Mouse (Mus musculus): Measurements from ENCODE around the gene Hmga1b. TPM values are rescaled to one million over a fixed set of nuclear protein-coding genes. Genes with fewer than 3 reads are reported as not detected.

The Hmga1b gene
- polyA plus RNA-seq, 1 experiment from 2014 or later = 5.9 TPM

DNA sequence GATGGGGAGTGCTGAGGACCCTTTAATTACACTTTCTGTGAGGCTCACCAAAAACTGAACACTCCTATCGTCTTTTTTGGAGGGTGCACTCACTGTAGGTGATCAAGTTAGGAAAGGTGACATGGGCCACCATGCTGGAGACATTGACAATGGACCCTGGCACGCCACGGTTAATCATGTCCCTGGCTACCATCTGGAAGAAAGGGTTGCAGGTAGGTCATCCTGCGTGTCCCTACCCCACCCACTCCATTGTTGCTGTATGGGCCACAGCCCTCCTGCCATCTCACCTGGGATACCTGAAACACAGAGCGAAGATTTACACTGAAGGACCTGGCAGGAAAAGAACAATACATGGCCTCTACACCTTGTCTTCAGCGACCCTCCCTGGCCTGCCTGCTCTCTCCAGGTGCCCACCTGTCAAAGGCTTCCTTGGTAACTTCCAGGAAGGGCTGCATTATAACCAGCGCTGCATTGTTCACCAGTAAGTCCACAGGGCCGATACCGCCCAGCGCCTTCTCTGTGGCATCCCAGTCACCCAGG lies 32.2 kb upstream of the Hmga1b start:
- Histone ChIP-seq H3K4me1 (ENCODE audit: control insufficient read depth, insufficient read depth, low read length) (peaks cover 5% of the 10 kb centered on the region), H3K4me3 (ENCODE audit: low read length) (no peak overlapping the region), H3K27ac (ENCODE audit: low read length) (no peak overlapping the region), H3K9me3 (ENCODE audit: control insufficient read depth, low read length) (no peaks in the 10 kb centered on the region), H3K36me3 (ENCODE audit: control insufficient read depth, insufficient read depth, low read length) (0 out of 2 replicates have a peak, but pooled peaks cover 3% of the 10 kb centered on the region), H3K4me2 (ENCODE audit: low read depth, low read length) (no peak overlapping the region), H3K9ac (ENCODE audit: low read depth, low read length) (no peak overlapping the region), H3K27me3 (replicated peaks; ENCODE audit: control insufficient read depth, insufficient read depth, low read length) (no peaks in the 10 kb centered on the region)
- no peak for ATAC-seq
- 88% methylated on average over 10 of the region's 10 CpGs for WGBS

DNA sequence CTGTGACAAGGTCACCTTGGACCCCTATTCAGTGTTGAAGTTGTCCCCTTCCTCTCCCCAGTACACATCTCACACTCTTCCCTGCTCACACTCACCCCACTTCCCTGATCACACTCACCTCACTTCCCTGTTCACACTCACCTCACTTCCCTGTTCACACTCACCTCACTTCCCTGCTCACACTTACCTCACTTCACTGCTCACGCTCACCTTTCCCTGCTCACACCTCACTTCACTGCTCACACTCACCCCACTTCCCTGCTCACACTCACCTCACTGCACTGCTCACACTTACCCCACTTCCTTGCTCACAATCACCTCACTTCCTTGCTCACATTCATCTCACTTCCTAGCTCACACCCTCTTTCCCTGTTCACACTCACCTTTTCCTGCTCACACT lies 31.2 kb upstream of the Hmga1b start:
- no peak for ATAC-seq
- H3K27ac ChIP-seq (ENCODE audit: low read length) = no peak overlapping the region
- H3K4me3 ChIP-seq (ENCODE audit: low read length) = no peak overlapping the region
- H3K9ac ChIP-seq (ENCODE audit: low read depth, low read length) = no peak overlapping the region
- no peaks in the 10 kb centered on the region for H3K27me3 ChIP-seq (replicated peaks; ENCODE audit: control insufficient read depth, insufficient read depth, low read length)
- H3K4me1 ChIP-seq (ENCODE audit: control insufficient read depth, insufficient read depth, low read length) = peaks cover 5% of the 10 kb centered on the region
- no peak overlapping the region for H3K4me2 ChIP-seq (ENCODE audit: low read depth, low read length)
- no peaks in the 10 kb centered on the region for H3K36me3 ChIP-seq (ENCODE audit: control insufficient read depth, insufficient read depth, low read length)
- H3K9me3 ChIP-seq (ENCODE audit: control insufficient read depth, low read length) = no peaks in the 10 kb centered on the region
- 89% methylated on average over 1 of the region's 1 CpGs for WGBS

DNA sequence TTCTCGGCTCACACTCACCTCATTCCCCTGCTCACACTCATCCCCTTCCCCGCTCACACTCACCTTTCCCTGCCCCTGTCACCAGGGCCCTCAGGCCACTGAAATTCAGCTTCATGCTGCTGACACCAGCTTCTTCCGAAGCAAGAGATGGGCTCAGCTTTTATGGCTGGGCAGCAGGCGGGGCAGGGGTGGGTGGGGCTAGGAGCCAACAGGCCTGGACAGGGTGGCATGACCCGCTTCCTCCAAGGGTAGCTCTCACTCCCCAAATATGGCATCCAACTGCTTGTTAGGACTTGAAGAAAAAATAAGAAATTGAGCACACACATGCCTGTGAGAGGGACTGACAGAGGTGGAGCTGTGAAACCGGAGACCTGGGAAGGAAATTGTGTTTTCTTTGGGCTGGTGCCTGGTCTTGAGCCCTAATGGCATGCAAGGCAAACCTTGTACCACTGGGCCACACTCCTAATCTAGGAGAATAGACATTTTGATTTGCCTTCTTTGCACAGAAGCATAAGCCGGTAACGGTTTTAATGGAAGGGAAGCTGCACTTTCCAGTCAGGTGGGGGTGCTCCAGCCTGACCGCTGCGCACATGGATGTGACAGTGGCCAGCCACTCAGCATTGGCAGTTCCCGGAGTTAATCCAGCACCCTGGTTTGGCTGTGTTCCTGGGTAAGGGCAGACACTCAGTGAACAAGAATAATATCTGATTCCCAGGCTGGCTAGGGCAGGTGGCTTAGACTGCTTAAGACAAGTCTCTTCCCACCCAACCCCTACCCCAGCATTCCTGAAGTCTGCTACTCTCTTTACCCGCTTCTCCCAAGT lies 30.5 kb upstream of the Hmga1b start, which contains the start of gene Cbr2:
Gene Cbr2, minus strand, starts transcription at position 257 of the 823 bp plus-strand sequence.
- ATAC-seq = no peak
- no peak within 1 kb of the TSS for H3K4me2 ChIP-seq (ENCODE audit: low read depth, low read length)
- 72% methylated on average over 12 of the region's 12 CpGs for WGBS

DNA sequence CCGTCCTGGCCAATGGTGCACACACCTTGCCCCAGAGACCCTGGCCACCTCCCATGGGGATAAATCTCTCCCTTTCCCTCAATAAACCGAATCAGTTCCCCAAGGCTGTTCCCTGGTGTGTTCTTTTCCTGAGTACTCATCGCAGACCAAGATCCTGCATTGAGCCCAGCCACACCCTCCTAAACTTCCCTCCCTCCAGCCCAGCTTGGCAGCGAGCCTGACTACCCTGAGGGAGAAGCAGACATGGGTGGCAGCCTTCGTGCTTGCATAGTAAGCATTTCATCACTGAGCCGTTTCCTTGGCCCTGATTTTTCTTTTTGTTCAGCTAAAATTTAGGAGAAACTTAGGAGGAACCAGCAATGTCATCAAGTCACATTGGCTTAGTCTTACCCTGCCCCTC lies 29.1 kb upstream of the Hmga1b start:
- Histone ChIP-seq H3K9me3 (ENCODE audit: control insufficient read depth, low read length) (no peaks in the 10 kb centered on the region), H3K27ac (ENCODE audit: low read length) (no peak overlapping the region), H3K36me3 (ENCODE audit: control insufficient read depth, insufficient read depth, low read length) (no peaks in the 10 kb centered on the region), H3K4me3 (ENCODE audit: low read length) (no peak overlapping the region), H3K9ac (ENCODE audit: low read depth, low read length) (no peak overlapping the region), H3K27me3 (replicated peaks; ENCODE audit: control insufficient read depth, insufficient read depth, low read length) (no peaks in the 10 kb centered on the region), H3K4me1 (ENCODE audit: control insufficient read depth, insufficient read depth, low read length) (no peaks in the 10 kb centered on the region), H3K4me2 (ENCODE audit: low read depth, low read length) (no peak overlapping the region)
- WGBS = 51% methylated on average over 6 of the region's 6 CpGs
- ATAC-seq = no peak

More for the DNA sequence above, 30.5 kb upstream of the Hmga1b start, which contains the start of gene Cbr2:
- Histone ChIP-seq H3K27me3 (replicated peaks; ENCODE audit: control insufficient read depth, insufficient read depth, low read length) (no peaks in the 10 kb centered on the region), H3K9me3 (ENCODE audit: control insufficient read depth, low read length) (no peaks in the 10 kb centered on the region), H3K36me3 (ENCODE audit: control insufficient read depth, insufficient read depth, low read length) (no peaks in the 10 kb centered on the region), H3K4me3 (ENCODE audit: low read length) (no peak within 1 kb of the TSS), H3K27ac (ENCODE audit: low read length) (no peak within 1 kb of the TSS), H3K4me1 (ENCODE audit: control insufficient read depth, insufficient read depth, low read length) (no peaks in the 10 kb centered on the region), H3K9ac (ENCODE audit: low read depth, low read length) (no peak within 1 kb of the TSS)

DNA sequence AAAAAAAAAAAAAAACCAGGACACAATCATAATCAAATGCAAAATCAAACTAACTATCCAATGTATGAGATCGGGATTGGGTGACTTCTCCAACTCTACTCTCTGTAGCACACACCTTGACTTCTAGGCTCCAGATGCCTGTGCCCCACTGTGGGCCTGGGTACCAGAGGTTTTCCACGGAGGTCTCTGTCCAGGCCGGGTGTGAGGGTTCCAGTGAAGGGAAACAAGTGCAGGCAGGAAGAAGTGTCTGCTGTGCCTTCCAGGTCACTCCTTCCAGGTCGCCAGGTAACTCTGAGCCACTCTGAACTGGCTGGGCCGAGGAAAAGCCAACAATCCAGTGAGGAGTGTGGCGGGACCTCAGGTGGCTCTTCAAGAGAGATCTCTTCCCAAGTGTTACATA lies 26.2 kb upstream of the Hmga1b start:
- Histone ChIP-seq H3K9me3 (ENCODE audit: control insufficient read depth, low read length) (no peaks in the 10 kb centered on the region), H3K36me3 (ENCODE audit: control insufficient read depth, insufficient read depth, low read length) (no peaks in the 10 kb centered on the region), H3K27ac (ENCODE audit: low read length) (no peak overlapping the region), H3K9ac (ENCODE audit: low read depth, low read length) (no peak overlapping the region), H3K4me1 (ENCODE audit: control insufficient read depth, insufficient read depth, low read length) (no peaks in the 10 kb centered on the region), H3K27me3 (replicated peaks; ENCODE audit: control insufficient read depth, insufficient read depth, low read length) (no peaks in the 10 kb centered on the region), H3K4me2 (ENCODE audit: low read depth, low read length) (no peak overlapping the region), H3K4me3 (ENCODE audit: low read length) (no peak overlapping the region)
- 77% methylated on average over 6 of the region's 6 CpGs for WGBS
- ATAC-seq = no peak

DNA sequence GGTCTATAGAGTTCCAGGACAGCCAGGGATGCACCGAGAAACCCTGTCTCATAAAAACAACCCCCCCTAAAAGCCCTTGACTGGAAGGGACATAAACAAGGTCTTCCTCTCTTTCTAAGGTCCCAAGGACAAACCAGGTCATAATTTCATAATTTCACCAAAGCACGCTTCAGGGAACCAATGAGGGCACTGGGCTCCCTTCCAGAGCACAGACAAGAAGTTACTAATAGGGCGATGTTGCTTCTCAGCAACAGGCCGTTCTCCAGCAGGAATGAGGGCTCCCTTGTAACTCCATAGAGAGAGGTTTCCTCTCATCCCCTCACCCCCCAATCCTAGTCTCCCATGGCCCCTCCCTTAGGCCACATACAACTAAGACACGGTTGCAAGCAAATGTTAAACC lies 21.6 kb upstream of the Hmga1b start:
- H3K4me1 ChIP-seq (ENCODE audit: control insufficient read depth, insufficient read depth, low read length) = 0 out of 2 replicates have a peak, but pooled peaks cover 2% of the 10 kb centered on the region
- WGBS = 86% methylated on average over 5 of the region's 5 CpGs
- H3K9me3 ChIP-seq (ENCODE audit: control insufficient read depth, low read length) = no peaks in the 10 kb centered on the region
- no peaks in the 10 kb centered on the region for H3K36me3 ChIP-seq (ENCODE audit: control insufficient read depth, insufficient read depth, low read length)
- no peak overlapping the region for H3K4me2 ChIP-seq (ENCODE audit: low read depth, low read length)
- no peaks in the 10 kb centered on the region for H3K27me3 ChIP-seq (replicated peaks; ENCODE audit: control insufficient read depth, insufficient read depth, low read length)
- no peak overlapping the region for H3K9ac ChIP-seq (ENCODE audit: low read depth, low read length)
- no peak overlapping the region for H3K27ac ChIP-seq (ENCODE audit: low read length)
- H3K4me3 ChIP-seq (ENCODE audit: low read length) = no peak overlapping the region
- ATAC-seq = no peak

DNA sequence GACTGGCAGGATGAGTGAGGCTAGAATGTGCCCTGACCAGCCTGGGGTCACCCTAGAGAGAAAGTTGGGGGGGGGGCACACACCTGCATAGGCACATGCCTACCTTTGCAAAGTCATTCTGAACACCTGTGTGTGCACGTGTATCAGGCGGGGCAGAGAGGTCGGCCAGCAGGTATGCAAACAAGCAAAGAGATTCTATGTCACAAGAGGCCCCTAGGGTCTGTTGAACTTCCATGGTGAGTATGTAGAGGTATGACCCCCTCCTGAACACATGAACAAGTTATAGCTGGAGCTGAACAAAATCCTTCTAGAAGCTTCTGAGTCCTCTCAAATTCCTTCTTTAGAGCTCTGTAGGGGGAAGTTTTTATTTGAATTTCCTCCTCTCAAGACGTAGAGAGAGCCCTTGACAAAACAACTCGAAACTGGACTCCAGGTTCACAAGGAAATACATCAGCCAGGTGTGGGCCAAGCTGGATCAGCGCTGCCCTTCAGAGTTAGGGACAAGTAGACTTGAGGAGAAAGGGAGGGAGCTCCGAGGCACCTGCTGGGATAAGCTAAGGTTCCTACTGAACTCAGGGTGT lies 18.4 kb upstream of the Hmga1b start:
- 65% methylated on average over 7 of the region's 7 CpGs for WGBS
- H3K27me3 ChIP-seq (replicated peaks; ENCODE audit: control insufficient read depth, insufficient read depth, low read length) = no peaks in the 10 kb centered on the region
- H3K4me2 ChIP-seq (ENCODE audit: low read depth, low read length) = no peak overlapping the region
- no peak overlapping the region for H3K27ac ChIP-seq (ENCODE audit: low read length)
- 0 out of 2 replicates have a peak overlapping the region, but pooled peaks have one; percentile 11 for H3K9ac ChIP-seq (ENCODE audit: low read depth, low read length)
- H3K4me1 ChIP-seq (ENCODE audit: control insufficient read depth, insufficient read depth, low read length) = 0 out of 2 replicates have a peak, but pooled peaks cover 2% of the 10 kb centered on the region
- H3K4me3 ChIP-seq (ENCODE audit: low read length) = no peak overlapping the region
- H3K36me3 ChIP-seq (ENCODE audit: control insufficient read depth, insufficient read depth, low read length) = no peaks in the 10 kb centered on the region
- H3K9me3 ChIP-seq (ENCODE audit: control insufficient read depth, low read length) = no peaks in the 10 kb centered on the region
- no peak for ATAC-seq

DNA sequence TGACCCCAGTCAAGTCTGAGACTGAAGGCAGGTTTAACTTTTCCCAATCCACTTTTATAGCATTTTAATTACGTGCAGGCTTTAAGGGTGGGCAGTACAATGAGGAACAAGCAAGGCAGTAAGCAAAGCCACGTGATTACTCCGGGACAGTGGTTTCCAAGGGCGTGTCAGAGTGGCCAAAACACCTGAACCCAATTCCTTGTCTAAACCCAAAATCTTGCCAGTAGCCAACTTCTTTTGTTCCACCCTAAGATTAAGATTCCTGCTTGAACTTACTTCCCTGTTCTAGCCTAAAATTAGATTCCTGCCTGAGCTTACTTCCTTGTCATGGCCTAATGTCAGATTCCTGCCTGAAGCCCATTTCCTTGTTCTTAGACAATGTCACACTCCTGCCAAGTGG lies 14.6 kb upstream of the Hmga1b start:
- no peaks in the 10 kb centered on the region for H3K9me3 ChIP-seq (ENCODE audit: control insufficient read depth, low read length)
- WGBS = 71% methylated on average over 4 of the region's 4 CpGs
- 0 out of 2 replicates have a peak, but pooled peaks cover 2% of the 10 kb centered on the region for H3K4me1 ChIP-seq (ENCODE audit: control insufficient read depth, insufficient read depth, low read length)
- no peak overlapping the region for H3K9ac ChIP-seq (ENCODE audit: low read depth, low read length)
- H3K36me3 ChIP-seq (ENCODE audit: control insufficient read depth, insufficient read depth, low read length) = no peaks in the 10 kb centered on the region
- no peak overlapping the region for H3K4me3 ChIP-seq (ENCODE audit: low read length)
- H3K4me2 ChIP-seq (ENCODE audit: low read depth, low read length) = no peak overlapping the region
- no peaks in the 10 kb centered on the region for H3K27me3 ChIP-seq (replicated peaks; ENCODE audit: control insufficient read depth, insufficient read depth, low read length)
- no peak overlapping the region for H3K27ac ChIP-seq (ENCODE audit: low read length)
- no peak for ATAC-seq

DNA sequence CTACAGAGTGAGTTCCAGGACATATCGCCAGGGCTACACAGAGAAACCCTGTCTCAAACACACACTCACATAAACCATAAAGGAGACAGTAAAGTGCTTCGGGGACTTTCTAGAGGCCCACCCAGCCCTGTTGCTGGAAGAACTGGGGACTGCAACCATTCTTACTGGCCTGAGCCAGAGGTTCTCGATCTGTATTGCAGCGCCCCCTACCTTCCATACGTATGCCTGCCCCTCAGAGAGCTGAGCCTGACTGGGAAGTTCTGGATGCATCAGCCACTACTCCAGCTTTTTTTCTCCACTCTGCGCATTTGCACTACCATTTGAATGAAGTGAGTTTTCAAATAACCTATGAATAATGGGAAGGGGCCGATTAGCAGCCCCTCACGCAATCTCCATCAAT lies 13.2 kb upstream of the Hmga1b start:
- Histone ChIP-seq H3K27ac (ENCODE audit: low read length) (no peak overlapping the region), H3K36me3 (ENCODE audit: control insufficient read depth, insufficient read depth, low read length) (no peaks in the 10 kb centered on the region), H3K9me3 (ENCODE audit: control insufficient read depth, low read length) (no peaks in the 10 kb centered on the region), H3K27me3 (replicated peaks; ENCODE audit: control insufficient read depth, insufficient read depth, low read length) (no peaks in the 10 kb centered on the region), H3K4me1 (ENCODE audit: control insufficient read depth, insufficient read depth, low read length) (no peaks in the 10 kb centered on the region), H3K9ac (ENCODE audit: low read depth, low read length) (no peak overlapping the region), H3K4me2 (ENCODE audit: low read depth, low read length) (no peak overlapping the region), H3K4me3 (ENCODE audit: low read length) (no peak overlapping the region)
- ATAC-seq = no peak
- WGBS = 64% methylated on average over 8 of the region's 8 CpGs

Data from intestine, embryonic 16.5 days (tissue).